Mouse (Mus musculus): ENCODE measurements around the gene Usf1.

DNA sequence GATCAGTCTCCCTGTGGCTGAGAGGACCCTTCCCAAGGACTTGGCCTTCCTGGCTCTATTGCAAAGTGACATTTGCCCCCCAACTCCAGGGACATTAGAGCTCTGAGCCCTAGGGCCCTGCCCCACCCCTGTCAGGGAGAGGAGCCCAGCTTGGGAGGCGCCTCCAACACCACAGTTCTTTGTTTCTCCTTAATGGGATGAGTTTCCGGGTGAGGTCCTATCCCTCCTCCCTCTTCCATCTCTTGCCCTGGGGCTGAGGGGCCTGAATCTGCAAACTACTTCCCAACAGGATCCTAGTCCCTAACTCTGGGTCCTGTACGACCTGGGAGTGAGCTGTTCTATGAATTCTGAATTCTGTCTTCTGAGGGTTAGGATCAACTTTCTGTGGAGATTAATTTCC, 38.2 kb upstream of the Usf1 start:
- TF ChIP-seq CTCF (conservative IDR thresholded peaks at IDR 0.05 in 1 of 2, IDR thresholded peaks at IDR 0.05 in 1 of 2; ENCODE audit: low read depth in 2 of 2, low read length in 2 of 2), result no peak
- TF ChIP-seq ZMIZ1 (IDR thresholded peaks at IDR 0.05; ENCODE audit: low read depth, low read length), result no peak
